Mouse (Mus musculus) midbrain, embryonic 13.5 days (tissue): ENCODE results near the gene Itgb3. TPM values are rescaled to one million over a fixed set of nuclear protein-coding genes. Genes with fewer than 3 reads are reported as not detected.
"Not testable (repeated sequence)": the region's sequence is repeated elsewhere in the genome, so short reads cannot be mapped to it uniquely, and the experiment has no call there.

Experiments
- ATAC-seq: fragments of 200-750 bp; cut with Nextera tagmentation; 2 replicates; pipeline ENCODE4 v1.8.0; 2017; ENCODE audit warnings: mild to moderate bottlenecking, moderate TSS enrichment, moderate library complexity
- H3K27ac ChIP-seq: fragments of 300-500 bp; sonication (generic); 2 replicates; pipeline ENCODE4 v1.5.1; 2015; ENCODE audit warnings: inconsistent platforms, mild to moderate bottlenecking, moderate library complexity
- H3K27me3 ChIP-seq: fragments of 300-500 bp; sonication (generic); 2 replicates; pipeline ENCODE4 v1.6.1; 2015; ENCODE audit warnings: mild to moderate bottlenecking, inconsistent platforms
- H3K36me3 ChIP-seq: fragments of 300-500 bp; sonication (generic); 2 replicates; pipeline ENCODE4 v1.6.1; 2015; ENCODE audit warnings: mild to moderate bottlenecking, inconsistent platforms
- H3K4me1 ChIP-seq: fragments of 300-500 bp; sonication (generic); replicated peaks from 2 replicates; pipeline ENCODE4 v1.6.1; 2015; ENCODE audit warnings: inconsistent platforms
- H3K4me2 ChIP-seq: fragments of 300-500 bp; sonication (generic); replicated peaks from 2 replicates; pipeline ENCODE4 v1.6.1; 2015; ENCODE audit warnings: moderate library complexity, mild to moderate bottlenecking, inconsistent platforms
- H3K4me3 ChIP-seq: fragments of 300-500 bp; sonication (generic); replicated peaks from 2 replicates; pipeline ENCODE4 v1.5.1; 2015; ENCODE audit warnings: mild to moderate bottlenecking, inconsistent platforms
- H3K9ac ChIP-seq: fragments of 300-500 bp; sonication (generic); replicated peaks from 2 replicates; pipeline ENCODE4 v1.6.1; 2015; ENCODE audit warnings: mild to moderate bottlenecking, inconsistent platforms
- H3K9me3 ChIP-seq: fragments of 300-500 bp; sonication (generic); 2 replicates; pipeline ENCODE4 v1.6.1; 2016; ENCODE audit warnings: mild to moderate bottlenecking, inconsistent platforms
- WGBS: fragments of 180-500 bp; shearing (Covaris S2); methylation state at CpG from one replicate; pipeline ENCODE4 v1.1.7; 2015; 5-methylcytosine and 5-hydroxymethylcytosine counted together
- polyA plus RNA-seq: library from polyadenylated mRNA; unstranded; fragments of >200 nt; fragmentation: Nextera tagmentation; extraction: Ambion mirVana; gene quantifications from 2 replicates; pipeline ENCODE4 v1.2.1, GENCODE M21; 2015

Itgb3 gene
- polyA plus RNA-seq, result 0.62 and 0.98 TPM in 2 replicates

- H3K36me3 ChIP-seq, result no peaks in the 10 kb centered on the region
- H3K4me2 ChIP-seq, result peak within 1 kb of the TSS; percentile 78
- ATAC-seq, result peak; percentile 91
- H3K9ac ChIP-seq, result peak within 1 kb of the TSS; percentile 67
- peaks cover 10% of the 10 kb centered on the region; the same call in 1 of the 2 replicates for H3K4me1 ChIP-seq
- no peaks in the 10 kb centered on the region for H3K9me3 ChIP-seq
- H3K27ac ChIP-seq, result no peak within 1 kb of the TSS
- H3K4me3 ChIP-seq, result peak within 1 kb of the TSS; percentile 53
- H3K27me3 ChIP-seq, result peaks cover 43% of the 10 kb centered on the region
- under 1% methylated on average over 51 of the region's 51 CpGs for WGBS
Measured at GRCm38 (mm10) chr11:104607491-104608245, at the start of gene Itgb3. TSS of gene Itgb3 (plus strand) at chr11:104608000.

- ATAC-seq, result no peak
- no peaks in the 10 kb centered on the region for H3K36me3 ChIP-seq
- 87% methylated on average over 4 of the region's 4 CpGs for WGBS
Measured at GRCm38 (mm10) chr11:104558065-104558464, 49.7 kb upstream of the Itgb3 start.

GRCm38 (mm10) chr11:104558651-104559403, 49.0 kb upstream of the Itgb3 start:
- H3K27ac ChIP-seq, result no peak overlapping the region
- no peaks in the 10 kb centered on the region for H3K9me3 ChIP-seq
- H3K4me3 ChIP-seq, result no peak overlapping the region
- WGBS, result 60% methylated on average over 4 of the region's 4 CpGs
- H3K4me2 ChIP-seq, result no peak overlapping the region
- ATAC-seq, result no peak
- no peak overlapping the region for H3K9ac ChIP-seq
- no peaks in the 10 kb centered on the region for H3K4me1 ChIP-seq
- H3K36me3 ChIP-seq, result no peaks in the 10 kb centered on the region
- H3K27me3 ChIP-seq, result 0 out of 2 replicates have a peak, but pooled peaks cover 4% of the 10 kb centered on the region

More at GRCm38 (mm10) chr11:104558065-104558464, 49.7 kb upstream of the Itgb3 start:
- H3K4me2 ChIP-seq, result no peak overlapping the region
- no peak overlapping the region for H3K9ac ChIP-seq
- H3K4me1 ChIP-seq, result no peaks in the 10 kb centered on the region
- peaks cover 7% of the 10 kb centered on the region; the same call in 1 of the 2 replicates for H3K27me3 ChIP-seq
- no peak overlapping the region for H3K27ac ChIP-seq
- H3K4me3 ChIP-seq, result no peak overlapping the region
- no peaks in the 10 kb centered on the region for H3K9me3 ChIP-seq

GRCm38 (mm10) chr11:104560971-104561370, 46.8 kb upstream of the Itgb3 start:
- H3K36me3 ChIP-seq, result no peaks in the 10 kb centered on the region
- H3K27me3 ChIP-seq, result no peaks in the 10 kb centered on the region
- no peaks in the 10 kb centered on the region for H3K9me3 ChIP-seq
- H3K27ac ChIP-seq, result no peak overlapping the region
- no peak overlapping the region for H3K4me3 ChIP-seq
- H3K9ac ChIP-seq, result no peak overlapping the region
- 64% methylated on average over 2 of the region's 2 CpGs for WGBS
- no peak for ATAC-seq
- no peak overlapping the region for H3K4me2 ChIP-seq
- no peaks in the 10 kb centered on the region for H3K4me1 ChIP-seq

GRCm38 (mm10) chr11:104563496-104563895, 44.3 kb upstream of the Itgb3 start:
- Histone ChIP-seq H3K4me3 (no peak overlapping the region), H3K4me2 (no peak overlapping the region), H3K36me3 (no peaks in the 10 kb centered on the region), H3K4me1 (no peaks in the 10 kb centered on the region), H3K27ac (no peak overlapping the region), H3K9me3 (no peaks in the 10 kb centered on the region), H3K27me3 (no peaks in the 10 kb centered on the region), H3K9ac (no peak overlapping the region)
- ATAC-seq, result no peak
- WGBS, result 80% methylated on average over 1 of the region's 1 CpGs

GRCm38 (mm10) chr11:104565172-104565571, 42.6 kb upstream of the Itgb3 start:
- no peak overlapping the region for H3K4me3 ChIP-seq
- no peaks in the 10 kb centered on the region for H3K9me3 ChIP-seq
- H3K4me1 ChIP-seq, result no peaks in the 10 kb centered on the region
- H3K36me3 ChIP-seq, result no peaks in the 10 kb centered on the region
- H3K9ac ChIP-seq, result no peak overlapping the region
- H3K27me3 ChIP-seq, result no peaks in the 10 kb centered on the region
- 90% methylated on average over 9 of the region's 9 CpGs for WGBS
- H3K27ac ChIP-seq, result no peak overlapping the region
- no peak for ATAC-seq
- H3K4me2 ChIP-seq, result no peak overlapping the region

GRCm38 (mm10) chr11:104566097-104566496, 41.7 kb upstream of the Itgb3 start:
- no peak overlapping the region for H3K9ac ChIP-seq
- H3K27me3 ChIP-seq, result no peaks in the 10 kb centered on the region
- H3K4me3 ChIP-seq, result no peak overlapping the region
- 85% methylated on average over 6 of the region's 6 CpGs for WGBS
- no peak overlapping the region for H3K27ac ChIP-seq
- H3K9me3 ChIP-seq, result no peaks in the 10 kb centered on the region
- no peak overlapping the region for H3K4me2 ChIP-seq
- no peak for ATAC-seq
- H3K36me3 ChIP-seq, result no peaks in the 10 kb centered on the region
- no peaks in the 10 kb centered on the region for H3K4me1 ChIP-seq

- H3K27ac ChIP-seq, result no peak overlapping the region
- H3K4me2 ChIP-seq, result no peak overlapping the region
- no peaks in the 10 kb centered on the region for H3K9me3 ChIP-seq
- peaks cover 3% of the 10 kb centered on the region; the same call in 1 of the 2 replicates for H3K4me1 ChIP-seq
- ATAC-seq, result no peak
- no peak overlapping the region for H3K9ac ChIP-seq
- H3K36me3 ChIP-seq, result no peaks in the 10 kb centered on the region
- H3K27me3 ChIP-seq, result 0 out of 2 replicates have a peak, but pooled peaks cover under 1% of the 10 kb centered on the region
- 79% methylated on average over 2 of the region's 2 CpGs for WGBS
- H3K4me3 ChIP-seq, result no peak overlapping the region
Measured at GRCm38 (mm10) chr11:104566796-104567195, 41.0 kb upstream of the Itgb3 start.

- no peak overlapping the region for H3K4me2 ChIP-seq
- H3K36me3 ChIP-seq, result no peaks in the 10 kb centered on the region
- WGBS, result 88% methylated on average over 9 of the region's 9 CpGs
- H3K4me3 ChIP-seq, result no peak overlapping the region
- no peak overlapping the region for H3K27ac ChIP-seq
- H3K9ac ChIP-seq, result no peak overlapping the region
- peaks cover 3% of the 10 kb centered on the region; the same call in 1 of the 2 replicates for H3K4me1 ChIP-seq
- no peaks in the 10 kb centered on the region for H3K9me3 ChIP-seq
- ATAC-seq, result no peak
- peaks cover 9% of the 10 kb centered on the region for H3K27me3 ChIP-seq
Measured at GRCm38 (mm10) chr11:104567736-104568135, 40.1 kb upstream of the Itgb3 start.

GRCm38 (mm10) chr11:104568326-104568725, 39.5 kb upstream of the Itgb3 start:
- H3K9ac ChIP-seq, result no peak overlapping the region
- H3K4me2 ChIP-seq, result no peak overlapping the region
- 98% methylated on average over 4 of the region's 4 CpGs for WGBS
- peaks cover 12% of the 10 kb centered on the region for H3K27me3 ChIP-seq
- H3K27ac ChIP-seq, result no peak overlapping the region
- no peak overlapping the region for H3K4me3 ChIP-seq
- H3K4me1 ChIP-seq, result peaks cover 3% of the 10 kb centered on the region; the same call in 1 of the 2 replicates
- ATAC-seq, result no peak
- no peaks in the 10 kb centered on the region for H3K9me3 ChIP-seq
- H3K36me3 ChIP-seq, result no peaks in the 10 kb centered on the region

- peaks cover 12% of the 10 kb centered on the region for H3K27me3 ChIP-seq
- 84% methylated on average over 8 of the region's 8 CpGs for WGBS
Measured at GRCm38 (mm10) chr11:104570515-104570914, 37.3 kb upstream of the Itgb3 start.

GRCm38 (mm10) chr11:104571373-104571772, 36.4 kb upstream of the Itgb3 start:
- H3K36me3 ChIP-seq, H3K4me1 ChIP-seq, H3K9me3 ChIP-seq, ATAC-seq, H3K27ac ChIP-seq: not testable (repeated sequence)
- H3K4me2 ChIP-seq, result peak overlapping the region; percentile 59
- 1% methylated on average over 28 of the region's 28 CpGs for WGBS
- peaks cover 12% of the 10 kb centered on the region for H3K27me3 ChIP-seq
- H3K4me3 ChIP-seq, result peak overlapping the region; percentile 40
- peak overlapping the region; percentile 55; the same call in 1 of the 2 replicates for H3K9ac ChIP-seq

More at GRCm38 (mm10) chr11:104570515-104570914, 37.3 kb upstream of the Itgb3 start:
- not testable (repeated sequence) for ATAC-seq, H3K4me2 ChIP-seq, H3K9me3 ChIP-seq, H3K9ac ChIP-seq, H3K4me3 ChIP-seq, H3K36me3 ChIP-seq, H3K4me1 ChIP-seq, H3K27ac ChIP-seq
